Mouse (Mus musculus) CH12.LX (cell line): ENCODE data around the gene Marc2. TPM values are rescaled to one million over a fixed set of nuclear protein-coding genes. Genes with fewer than 3 reads are reported as not detected.

ENCODE experiments used
- DNase-seq: peaks from one replicate; pipeline ENCODE4 v3.0.0-alpha.2; 2013; ENCODE audit errors: extremely low read depth
- H3K27ac ChIP-seq: 2 replicates; pipeline ENCODE4 v1.5.1; 2012; ENCODE audit warnings: low read depth, mild to moderate bottlenecking, control low read depth, moderate library complexity; ENCODE audit not compliant: insufficient read depth
- H3K27me3 ChIP-seq: replicated peaks from 2 replicates; pipeline ENCODE3; 2012; ENCODE audit warnings: inconsistent platforms
- H3K36me3 ChIP-seq, 2 experiments: replicated peaks in 1 of 2; 2 replicates each; pipeline versions ENCODE3 to v1.6.1; 2012; ENCODE audit warnings: inconsistent platforms in 1 of 2, low read length in 1 of 2, mild to moderate bottlenecking in 1 of 2, mixed read lengths in 1 of 2, moderate library complexity in 1 of 2; ENCODE audit not compliant: control insufficient read depth in 1 of 2, insufficient read depth in 1 of 2
- H3K4me1 ChIP-seq, 2 experiments: 2 replicates each; pipeline ENCODE4 v1.6.1; 2012; ENCODE audit warnings: inconsistent platforms in 1 of 2, moderate library complexity in 1 of 2; ENCODE audit not compliant: insufficient read depth in 2 of 2, control insufficient read depth in 1 of 2
- H3K4me2 ChIP-seq: 2 replicates; pipeline ENCODE4 v1.6.1; 2012; ENCODE audit warnings: low read depth, mild to moderate bottlenecking, control low read depth; ENCODE audit not compliant: poor library complexity, insufficient read depth, severe bottlenecking
- H3K4me3 ChIP-seq, 3 experiments: fragments of 150-350 bp in 1 of 3; sonication (generic) in 1 of 3; replicated peaks in 1 of 3; 2 replicates each; pipeline versions ENCODE3 to v1.5.1; 2011 to 2012; ENCODE audit warnings: low read depth in 2 of 3, low read length in 2 of 3, mild to moderate bottlenecking in 2 of 3, moderate library complexity in 2 of 3, control low read depth in 1 of 3, improper control_type of control experiment in 1 of 3, inconsistent platforms in 1 of 3, mixed read lengths in 1 of 3; ENCODE audit not compliant: poor library complexity in 1 of 3
- H3K79me2 ChIP-seq: replicated peaks from 2 replicates; pipeline ENCODE4 v1.6.1; 2012; ENCODE audit warnings: mild to moderate bottlenecking, moderate library complexity; ENCODE audit not compliant: control insufficient read depth, poor library complexity, insufficient read depth, severe bottlenecking; ENCODE audit errors: extremely low read depth
- H3K9ac ChIP-seq: 2 replicates; pipeline ENCODE4 v1.6.1; 2012; ENCODE audit warnings: low read depth, mild to moderate bottlenecking, control low read depth, moderate library complexity; ENCODE audit not compliant: insufficient read depth
- H3K9me3 ChIP-seq: replicated peaks from 2 replicates; pipeline ENCODE3; 2012; ENCODE audit warnings: low read length, inconsistent platforms, mixed read lengths
- BHLHE40 ChIP-seq: IDR thresholded peaks from 2 replicates; pipeline ENCODE4 v1.6.1; 2011; ENCODE audit warnings: mild to moderate bottlenecking, low read depth, low read length, improper control_type of control experiment
- CHD1 ChIP-seq: IDR thresholded peaks from 2 replicates; pipeline ENCODE4 v1.6.1; 2012; ENCODE audit warnings: low read depth, low read length, improper control_type of control experiment, inconsistent platforms
- E2F4 ChIP-seq: IDR thresholded peaks from 2 replicates; pipeline ENCODE4 v1.6.1; 2011; ENCODE audit warnings: low read depth, low read length, improper control_type of control experiment; ENCODE audit not compliant: insufficient replicate concordance
- ETS1 ChIP-seq: conservative IDR thresholded peaks from 2 replicates; pipeline ENCODE4 v1.6.1; 2012; ENCODE audit warnings: low read depth, mild to moderate bottlenecking, inconsistent platforms, low read length, improper control_type of control experiment, moderate library complexity
- IRF4 ChIP-seq: IDR thresholded peaks from 2 replicates; pipeline ENCODE4 v1.6.1; 2014; ENCODE audit warnings: low read depth, mild to moderate bottlenecking, inconsistent platforms, low read length, improper control_type of control experiment
- JUN ChIP-seq: IDR thresholded peaks from 2 replicates; pipeline ENCODE4 v1.6.1; 2011; ENCODE audit warnings: low read depth, mild to moderate bottlenecking, low read length, improper control_type of control experiment, moderate library complexity; ENCODE audit not compliant: insufficient read depth
- KAT2A ChIP-seq: IDR thresholded peaks from 2 replicates; pipeline ENCODE4 v1.6.1; 2012; ENCODE audit warnings: low read length, improper control_type of control experiment, inconsistent platforms; ENCODE audit not compliant: insufficient replicate concordance
- MAFK ChIP-seq: IDR thresholded peaks from 2 replicates; pipeline ENCODE4 v1.6.1; 2011; ENCODE audit warnings: low read length, improper control_type of control experiment; ENCODE audit not compliant: insufficient replicate concordance
- MAX ChIP-seq: IDR thresholded peaks from 2 replicates; pipeline ENCODE4 v1.6.1; 2011; ENCODE audit warnings: low read length, improper control_type of control experiment
- MAZ ChIP-seq: IDR thresholded peaks from 2 replicates; pipeline ENCODE4 v1.6.1; 2012; ENCODE audit warnings: low read depth, mild to moderate bottlenecking, inconsistent platforms, low read length, improper control_type of control experiment, moderate library complexity
- MEF2A ChIP-seq: IDR thresholded peaks from 2 replicates; pipeline ENCODE4 v1.6.1; 2014; ENCODE audit warnings: low read depth, mild to moderate bottlenecking, inconsistent platforms, low read length, improper control_type of control experiment, borderline replicate concordance
- MYC ChIP-seq: IDR thresholded peaks from 2 replicates; pipeline ENCODE4 v1.6.1; 2011; ENCODE audit warnings: low read depth, mild to moderate bottlenecking, improper control_type of control experiment, low read length
- POLR2AphosphoS2 ChIP-seq: IDR thresholded peaks from 2 replicates; pipeline ENCODE4 v1.6.1; 2011; ENCODE audit warnings: low read depth, low read length, improper control_type of control experiment
- RCOR1 ChIP-seq: conservative IDR thresholded peaks from 2 replicates; pipeline ENCODE4 v1.6.1; 2012; ENCODE audit warnings: low read depth, mild to moderate bottlenecking, inconsistent platforms, low read length, improper control_type of control experiment
- SMC3 ChIP-seq: IDR thresholded peaks from 2 replicates; pipeline ENCODE4 v1.6.1; 2011; ENCODE audit warnings: low read depth, low read length, improper control_type of control experiment
- TBP ChIP-seq: conservative IDR thresholded peaks from 2 replicates; pipeline ENCODE4 v1.6.1; 2011; ENCODE audit warnings: low read depth, low read length, improper control_type of control experiment
- USF1 ChIP-seq: IDR thresholded peaks from 2 replicates; pipeline ENCODE4 v1.6.1; 2014; ENCODE audit warnings: low read depth, mild to moderate bottlenecking, inconsistent platforms, low read length, improper control_type of control experiment
- ZNF384 ChIP-seq: IDR thresholded peaks from 2 replicates; pipeline ENCODE4 v1.6.1; 2012; ENCODE audit warnings: low read depth, low read length, improper control_type of control experiment, inconsistent platforms
- dilution Hi-C: fragments of 300-500 bp; cut with MboI; formaldehyde crosslinking; loops from 2 replicates; pipeline ENCODE4 v1.14.3; 2020; ENCODE audit warnings: low sequenced_read_pairs; ENCODE audit not compliant: extremely low pct_unique_long_range_greater_than_20kb, extremely low pct_ligation_motif_present
- in situ Hi-C: fragments of 300-500 bp; cut with MboI; formaldehyde crosslinking; loops from 3 replicates; pipeline ENCODE4 v1.14.3; 2019; ENCODE audit warnings: low sequenced_read_pairs, low pct_ligation_motif_present, low pct_unique_long_range_greater_than_20kb, mixed read lengths
- polyA plus RNA-seq: library from polyadenylated mRNA; unstranded; fragments of >175 nt; gene quantifications from 2 replicates; pipeline ENCODE4 v1.2.1, GENCODE M21; 2012; ENCODE audit warnings: low read depth; ENCODE audit not compliant: insufficient read length
- total RNA-seq, 2 experiments: library from RNA; depleted of rRNA; stranded (reverse); fragments of 300-350 nt in 1 of 2; fragments of >200 nt in 1 of 2; gene quantifications; 2 replicates each; pipeline ENCODE4 v1.2.3; 2012 to 2014

The Marc2 gene
- total and polyA plus RNA-seq, 3 experiments, result 55.0 to 129 (median 63.5) TPM

DNA sequence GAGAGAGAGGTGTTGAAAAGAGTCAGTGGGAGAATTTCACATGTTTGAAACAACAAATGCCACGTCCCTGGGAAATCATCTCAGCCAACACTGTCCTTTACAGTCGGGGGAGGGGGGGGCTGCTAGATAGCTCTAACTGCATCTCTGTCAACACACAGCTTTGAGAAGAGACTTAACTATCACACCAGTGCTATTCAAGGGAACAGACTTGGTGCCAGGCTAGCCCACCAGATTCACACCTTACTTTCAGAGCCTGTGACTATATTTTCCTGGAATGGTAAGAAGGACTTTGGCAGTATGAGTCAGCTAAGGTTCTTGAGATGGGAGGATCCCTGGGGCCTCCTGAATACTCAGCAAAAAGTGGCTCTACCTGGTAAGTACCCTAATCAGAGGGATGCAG, 31.1 kb upstream of the Marc2 start:
- in situ Hi-C loops, result no loop called here
- Histone ChIP-seq H3K4me2 (no peak overlapping the region), H3K4me1 (0 out of 4 replicates have a peak, but pooled peaks cover 0 to 3% of the 10 kb centered on the region in 2 experiments), H3K4me3 (no peak overlapping the region), H3K27ac (no peak overlapping the region), H3K9me3 (no peaks in the 10 kb centered on the region), H3K27me3 (peaks cover 2% of the 10 kb centered on the region), H3K79me2 (no peaks in the 10 kb centered on the region), H3K36me3 (no peaks in the 10 kb centered on the region), H3K9ac (no peak overlapping the region)
- no peak for DNase-seq
- TF ChIP-seq MAZ (no peak), MYC (no peak), IRF4 (no peak), BHLHE40 (no peak), KAT2A (no peak), CHD1 (no peak), MEF2A (no peak), ETS1 (no peak), JUN (no peak), MAFK (no peak), MAX (no peak), E2F4 (no peak)
- TF ChIP-seq, all 38 proteins: peak for 0
- dilution Hi-C loops, result no loop called here

DNA sequence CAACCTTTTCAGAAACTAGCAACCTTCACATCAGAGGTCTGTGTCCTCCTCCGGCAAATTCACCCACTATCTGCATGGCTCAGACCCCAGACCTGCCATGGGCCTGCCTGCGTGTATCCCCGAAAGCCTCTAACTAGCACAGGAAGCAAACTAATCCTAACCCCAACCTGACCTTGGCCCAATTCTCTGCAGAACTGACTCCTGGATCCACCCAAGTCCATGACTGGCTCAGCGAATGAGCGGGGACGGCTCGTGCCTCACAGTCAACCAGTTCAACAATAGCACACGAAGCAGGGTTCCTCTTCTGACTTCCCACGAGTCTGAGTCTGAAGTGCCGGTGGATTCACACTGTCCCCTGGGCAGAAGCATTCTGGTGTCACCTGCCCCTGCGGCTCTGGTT, 27.7 kb upstream of the Marc2 start:
- Histone ChIP-seq H3K9me3 (no peaks in the 10 kb centered on the region), H3K4me2 (no peak overlapping the region), H3K79me2 (no peaks in the 10 kb centered on the region), H3K27ac (no peak overlapping the region), H3K4me3 (no peak overlapping the region), H3K4me1 (peaks cover 0 to 4% of the 10 kb centered on the region in 2 experiments; a peak in 1 of 4 replicates), H3K27me3 (peaks cover 2% of the 10 kb centered on the region), H3K36me3 (no peaks in the 10 kb centered on the region), H3K9ac (no peak overlapping the region)
- dilution Hi-C loops (no loop called here), in situ Hi-C loops (no loop called here)
- no peak for DNase-seq
- TF ChIP-seq E2F4, result no peak
- no peak for TF ChIP-seq ZNF384
- TF ChIP-seq USF1, result no peak
- TF ChIP-seq SMC3, result no peak
- TF ChIP-seq POLR2AphosphoS2, result no peak
- TF ChIP-seq RCOR1, result no peak
- no peak for TF ChIP-seq TBP
